Mouse (Mus musculus) adrenal gland, postnatal 25 days (tissue): Measurements from ENCODE around the gene Pcyt1a. TPM values are rescaled to one million over a fixed set of nuclear protein-coding genes. Genes with fewer than 3 reads are reported as not detected.
"Not testable (repeated sequence)": the region's sequence is repeated elsewhere in the genome, so short reads cannot be mapped to it uniquely, and the experiment has no call there.

Experiments used
- DNase-seq: peaks from one replicate; pipeline ENCODE4 v3.0.0; 2021; ENCODE audit warnings: mixed read lengths
- total RNA-seq: library from RNA; stranded (reverse); gene quantifications from 2 replicates; pipeline ENCODE4 v1.2.3, GENCODE M21; 2021

Pcyt1a gene
- total RNA-seq, 1 experiment from 2014 or later, result 100 TPM

DNA sequence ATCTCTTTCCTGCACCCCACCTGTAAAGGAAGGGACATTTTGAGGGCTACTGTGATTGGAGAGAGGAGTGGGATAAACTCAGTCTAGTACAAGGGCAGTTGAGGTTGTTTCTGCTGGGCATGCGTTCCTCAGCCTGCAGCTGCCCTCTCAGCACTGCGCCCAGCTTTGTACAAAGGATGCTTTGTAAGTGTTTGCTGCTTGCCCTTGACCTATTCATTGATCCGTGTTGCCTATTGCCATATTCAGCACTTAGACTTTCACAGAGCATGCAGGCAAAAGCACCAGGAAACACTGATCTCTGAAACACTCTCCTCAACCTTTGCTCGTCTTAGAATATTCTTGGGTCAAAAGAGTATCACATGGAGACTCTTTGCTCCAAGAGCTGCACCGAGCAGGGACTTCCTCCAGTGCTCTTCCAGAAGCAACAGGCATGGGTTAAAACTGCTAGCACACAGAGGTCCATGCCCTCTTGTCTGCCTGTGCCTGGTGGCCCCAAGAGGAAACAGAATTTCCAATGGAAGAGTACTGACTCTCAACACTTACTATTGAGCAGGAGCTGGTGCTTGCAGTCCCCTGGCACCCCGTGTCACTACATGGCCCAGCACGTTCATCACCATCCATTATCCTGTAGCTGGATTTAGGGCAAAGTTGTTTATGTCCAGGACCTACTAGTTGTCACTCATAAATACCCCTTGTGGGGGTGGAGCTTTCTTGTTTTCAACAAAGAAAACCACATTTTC is 41.7 kb downstream of the Pcyt1a start:
- no peak for DNase-seq

DNA sequence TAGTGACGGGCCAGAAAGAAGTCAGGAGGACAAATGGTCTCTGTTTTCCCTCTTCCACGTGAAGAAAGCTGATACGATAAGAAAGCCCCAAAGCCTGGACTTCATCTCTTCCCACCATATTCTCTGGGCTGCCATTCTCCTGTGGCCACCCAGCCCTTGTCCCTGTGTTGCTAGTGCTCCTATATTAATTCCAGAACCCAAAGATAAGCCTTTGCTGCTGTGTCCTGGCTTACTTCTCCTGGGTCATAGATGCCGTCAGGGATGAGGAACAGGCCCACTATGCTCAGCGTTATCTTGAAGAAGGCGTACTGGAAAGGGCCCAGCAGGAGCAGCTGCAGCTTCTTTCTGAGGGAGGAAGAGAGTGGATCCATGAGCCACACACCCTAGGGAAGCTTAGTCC is 46.6 kb downstream of the Pcyt1a start:
- no peak for DNase-seq

DNA sequence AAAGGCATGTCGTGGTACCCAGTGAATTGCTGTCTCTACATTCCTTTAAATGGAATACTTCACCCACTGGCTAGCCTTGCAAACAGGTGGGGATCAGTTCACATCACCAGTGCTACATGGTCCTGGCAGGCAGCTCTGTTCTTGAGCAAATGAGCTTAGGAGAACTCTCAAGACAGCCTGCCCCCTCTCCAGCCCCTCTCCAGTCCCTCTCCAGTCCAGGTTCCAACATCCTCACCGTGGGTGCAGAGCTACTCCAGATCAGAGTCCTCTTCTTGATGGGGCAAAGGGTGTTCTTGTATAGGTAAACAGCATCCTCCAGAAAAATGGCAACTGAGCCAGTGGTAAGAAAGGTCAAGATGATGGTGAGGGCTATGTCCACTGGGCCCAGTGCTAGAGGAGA is 48.7 kb downstream of the Pcyt1a start:
- DNase-seq, result no peak

DNA sequence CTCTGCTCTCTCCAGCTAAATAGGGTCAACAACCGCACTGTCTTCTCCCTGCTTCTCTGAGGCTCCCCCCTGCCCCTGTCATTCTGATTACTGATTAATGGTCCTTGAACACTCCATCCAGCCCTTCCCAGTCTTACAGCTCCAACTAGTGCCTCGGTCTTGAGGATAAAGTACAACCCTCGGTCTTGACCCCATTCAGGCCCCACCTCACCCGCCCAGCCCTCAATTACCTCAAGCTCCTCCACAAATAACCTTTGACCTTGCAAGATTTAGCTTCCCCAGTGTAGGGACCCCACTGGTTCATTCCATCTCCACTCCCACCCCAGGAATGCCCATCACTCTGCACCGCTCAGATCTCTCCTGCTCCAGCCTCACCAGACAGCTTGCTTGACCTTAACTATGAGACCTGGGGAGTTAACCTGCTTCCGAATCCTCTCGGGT is 53.7 kb downstream of the Pcyt1a start:
- DNase-seq, result no peak

DNA sequence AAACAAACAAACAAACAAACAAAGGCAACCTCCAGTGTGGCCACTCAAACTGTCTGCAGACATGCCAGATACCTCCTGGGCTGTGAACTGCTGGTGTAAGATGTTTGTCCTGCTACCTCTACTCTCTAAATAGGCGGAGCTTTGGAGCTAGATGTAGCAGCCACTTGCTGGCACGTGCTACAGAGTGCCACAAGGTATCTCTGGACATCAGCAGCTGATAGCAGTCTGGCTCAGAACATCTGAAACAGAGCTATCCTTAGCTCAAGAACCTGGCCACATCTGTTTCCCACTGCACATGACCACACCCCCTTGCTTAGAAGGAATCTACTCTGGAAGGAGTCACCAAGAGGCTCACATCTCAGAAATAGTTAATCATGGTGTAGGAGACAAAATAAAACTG is 54.5 kb downstream of the Pcyt1a start:
- DNase-seq, result no peak

DNA sequence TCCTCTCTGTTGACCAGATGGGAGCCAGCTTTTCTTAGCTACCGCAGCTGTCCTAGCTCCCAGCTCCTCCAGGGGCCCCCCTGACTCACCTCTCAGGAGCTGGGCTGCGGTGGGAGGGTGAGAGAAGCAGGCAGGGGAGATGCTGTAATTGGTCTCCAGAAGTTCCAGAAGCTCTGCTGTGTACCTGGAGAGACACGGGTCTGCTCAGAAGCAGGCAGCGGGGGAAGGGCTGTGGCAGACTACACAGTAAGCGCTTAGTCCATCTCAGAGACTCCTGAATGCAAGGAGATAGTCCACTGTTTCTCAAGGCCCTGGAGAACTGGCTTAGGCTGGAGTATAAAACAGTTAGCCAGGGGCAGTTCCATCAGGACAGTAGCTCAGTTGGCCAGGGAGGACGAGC is 55.3 kb downstream of the Pcyt1a start:
- no peak for DNase-seq

DNA sequence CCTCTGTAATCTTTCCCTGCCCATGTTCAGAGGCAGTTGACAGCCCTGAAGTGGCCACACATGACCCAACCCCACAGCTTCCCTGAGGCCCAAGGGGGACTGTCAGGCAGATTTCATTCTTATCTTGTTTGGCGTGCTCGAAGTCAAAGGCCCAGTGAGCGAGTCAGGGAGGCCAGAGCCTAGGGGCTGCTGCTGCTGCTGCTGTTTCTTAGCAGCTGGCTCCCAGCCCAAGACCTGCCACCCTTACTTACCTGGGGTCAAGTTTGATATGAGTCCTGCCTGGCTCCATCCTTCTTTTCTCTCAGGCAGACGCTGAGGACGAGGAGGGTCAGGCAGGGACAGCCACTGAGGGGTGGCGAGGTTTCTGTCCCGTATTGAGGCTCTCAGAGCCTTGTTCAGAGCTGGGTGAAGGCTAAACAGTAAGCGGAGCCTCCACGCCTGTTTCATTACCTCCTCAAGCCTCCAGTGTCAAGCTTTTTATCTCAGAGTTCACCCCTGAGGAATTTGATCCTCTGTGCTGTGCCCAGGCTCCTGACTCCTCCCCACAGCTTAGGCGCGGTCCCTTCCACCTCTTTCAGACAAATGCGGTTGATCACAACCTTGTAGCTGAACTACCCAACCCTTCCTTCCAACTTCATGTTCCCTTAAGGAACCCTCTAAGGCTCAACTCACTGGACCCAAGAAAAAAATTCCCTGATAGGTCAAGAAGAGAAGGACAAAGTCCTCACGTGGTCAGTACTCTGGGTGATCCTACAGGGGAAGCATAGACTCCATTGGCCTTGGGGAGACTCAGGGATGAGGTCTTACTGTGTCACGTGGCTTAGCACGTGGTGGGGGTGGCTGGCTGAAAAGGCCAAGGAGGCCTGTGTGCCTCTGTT is 56.8 kb downstream of the Pcyt1a start, which contains the start of gene Slc51a:
TSS of gene Slc51a (minus strand) at position 646 of the 878 bp plus-strand sequence.
- no peak for DNase-seq

DNA sequence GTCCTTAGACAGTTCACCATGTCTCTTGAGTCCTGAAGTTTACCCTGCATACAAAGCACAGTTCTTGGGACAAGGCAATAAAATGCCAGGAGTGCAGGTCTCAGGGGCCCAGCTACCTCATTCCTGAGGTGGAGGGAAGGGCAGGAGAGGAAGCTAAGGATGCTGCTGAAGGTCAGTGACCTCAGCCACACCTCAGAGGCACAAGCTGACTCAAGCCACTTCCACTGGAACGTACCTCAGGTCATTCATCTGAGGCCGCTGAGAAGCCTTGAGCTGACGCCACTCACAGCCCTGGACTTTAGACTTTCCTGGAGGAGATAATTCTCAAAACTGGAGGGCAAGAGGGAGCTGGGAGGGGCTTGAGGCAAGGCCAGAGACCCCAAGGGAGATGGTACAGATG is 58.2 kb downstream of the Pcyt1a start:
- DNase-seq, result no peak

DNA sequence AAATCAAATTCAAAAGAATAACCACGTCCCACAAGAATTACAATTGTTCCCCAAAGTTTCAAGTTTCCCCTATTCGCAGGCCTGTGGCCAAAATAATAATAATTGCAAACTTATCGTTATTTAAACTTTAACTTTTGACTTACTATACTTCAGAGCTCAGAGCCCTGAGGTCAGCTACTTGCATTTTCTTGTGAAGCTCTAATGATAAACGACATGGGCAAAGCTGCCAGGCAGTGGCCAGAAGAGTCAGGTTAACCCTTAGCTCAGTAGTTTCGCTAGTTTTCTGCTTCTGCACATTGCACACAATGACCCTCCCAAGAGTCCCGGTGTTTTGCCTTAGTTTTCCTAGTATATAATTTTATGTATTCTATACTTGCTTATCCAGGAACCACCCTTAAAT is 63.6 kb downstream of the Pcyt1a start:
- not testable (repeated sequence) for DNase-seq

DNA sequence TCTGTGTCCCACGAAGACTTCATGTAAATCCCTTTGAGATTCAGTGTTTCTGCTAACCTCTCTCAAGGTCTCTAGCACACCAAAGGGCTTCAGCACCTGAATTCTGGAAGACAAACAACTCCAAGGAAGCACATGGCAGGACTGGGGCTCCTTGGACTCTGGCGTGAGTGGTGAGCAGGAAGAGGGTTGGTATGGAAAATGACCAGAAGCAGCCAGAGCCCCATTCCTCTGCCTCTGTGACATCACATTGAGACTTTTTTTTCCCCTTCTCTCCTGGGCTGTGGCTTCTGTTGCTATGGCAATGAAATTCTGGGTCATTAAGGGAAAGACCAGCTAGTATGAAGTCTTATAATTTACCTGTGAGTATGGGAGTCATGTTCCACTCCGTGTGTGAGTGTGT is 65.2 kb downstream of the Pcyt1a start, which contains the start of gene Zdhhc19:
TSS of gene Zdhhc19 (plus strand) at position 301 of the 400 bp plus-strand sequence.
- no peak for DNase-seq

DNA sequence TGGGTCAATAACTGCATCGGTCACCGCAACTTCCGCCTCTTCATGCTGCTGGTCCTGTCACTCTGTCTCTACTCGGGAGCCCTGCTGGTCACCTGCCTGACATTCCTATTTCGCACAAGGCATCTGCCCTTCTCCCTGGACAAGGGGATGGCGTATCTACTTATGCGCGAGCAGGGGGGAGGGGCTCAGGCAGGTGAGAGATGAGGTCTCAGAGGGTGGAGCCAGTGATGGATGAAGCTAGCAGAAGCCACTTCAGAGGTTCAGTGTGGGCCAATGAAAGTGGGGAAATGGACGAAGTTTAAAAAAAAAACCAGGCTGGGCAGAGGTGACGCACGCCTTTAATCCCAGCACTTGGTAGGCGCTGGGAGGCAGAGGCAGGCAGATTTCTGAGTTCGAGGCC is 68.3 kb downstream of the Pcyt1a start:
- no peak for DNase-seq

DNA sequence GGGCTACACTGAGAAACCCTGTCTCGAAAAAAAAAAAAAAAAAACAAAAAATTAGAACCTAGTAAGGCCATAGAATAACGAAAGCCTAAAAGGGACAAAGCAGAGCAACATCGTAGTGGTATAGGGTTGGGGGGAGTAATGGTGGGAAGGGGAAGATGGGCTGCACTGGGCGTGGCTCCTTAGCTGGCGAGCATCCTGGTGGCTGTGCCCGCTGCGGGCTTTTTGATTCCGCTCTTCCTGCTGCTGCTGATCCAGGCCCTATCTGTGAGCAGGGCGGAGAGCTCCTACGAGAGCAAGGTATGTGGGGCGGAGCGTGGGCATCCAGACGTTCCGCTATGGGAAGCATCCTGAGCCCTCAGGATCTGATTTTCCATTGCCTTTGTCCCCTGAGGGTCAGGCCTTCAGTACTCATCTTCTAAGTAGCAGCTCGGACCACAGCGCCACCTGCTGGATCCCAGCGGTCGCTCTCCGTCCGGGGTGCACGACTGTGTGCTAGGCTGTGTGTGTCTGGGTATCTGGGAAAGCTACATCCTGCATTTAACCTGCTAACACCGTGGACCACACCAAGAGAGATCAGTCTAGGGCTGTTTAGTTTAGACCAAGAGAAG is 68.8 kb downstream of the Pcyt1a start:
- DNase-seq, result peak; percentile 89

DNA sequence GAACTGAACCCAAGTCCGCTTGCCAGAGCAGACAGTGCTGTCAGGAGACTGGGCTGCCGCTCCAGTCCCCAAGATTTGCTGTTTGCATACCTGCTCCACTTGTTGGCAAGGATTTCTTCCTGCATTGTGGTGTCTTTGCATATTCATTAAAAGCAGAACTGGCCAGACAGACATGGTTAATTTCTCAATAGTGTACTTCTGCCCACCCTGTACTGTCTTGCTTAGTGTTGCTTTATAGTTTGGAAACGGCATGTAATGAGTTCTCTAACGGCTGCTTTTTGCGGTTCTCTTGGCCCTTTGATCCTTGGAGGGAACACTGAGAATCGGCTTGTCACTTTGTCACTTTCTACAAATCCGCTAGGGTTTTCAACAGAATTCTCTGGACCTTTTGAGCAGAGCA is 70.7 kb downstream of the Pcyt1a start:
- no peak for DNase-seq

DNA sequence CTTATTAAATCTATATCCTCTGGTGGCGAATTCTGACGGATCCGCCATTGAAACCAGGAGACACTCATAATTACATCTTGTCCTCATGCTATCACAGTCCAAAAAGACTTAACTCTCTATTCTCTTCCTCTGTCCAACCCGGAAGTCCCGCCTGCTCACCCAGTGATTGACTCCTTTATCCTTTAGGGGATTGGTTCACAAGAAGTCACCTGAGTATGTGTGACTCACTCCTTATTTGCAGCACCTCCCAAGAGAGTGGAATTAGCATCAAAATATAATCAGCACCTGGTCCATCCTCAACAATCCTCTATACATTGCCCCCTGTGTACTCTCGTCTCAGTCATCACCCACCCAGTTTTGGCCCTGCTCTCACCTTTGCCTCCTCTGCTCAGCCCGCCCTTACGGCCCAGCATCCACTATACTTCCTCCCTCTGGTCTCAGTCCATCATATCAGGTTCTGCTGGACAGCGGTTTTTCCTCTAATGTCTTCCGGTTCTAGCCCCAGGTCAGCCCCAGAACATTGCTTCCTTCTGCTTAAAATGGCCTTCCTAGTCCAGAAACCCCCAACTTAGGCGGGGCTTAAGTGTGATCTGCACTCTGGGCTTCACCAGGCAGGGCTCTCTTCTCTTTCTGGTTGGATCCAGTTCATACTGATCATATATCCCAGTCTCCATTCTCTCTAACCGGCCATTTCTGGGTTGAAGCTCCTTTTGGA is 72.1 kb downstream of the Pcyt1a start:
- DNase-seq, result no peak

DNA sequence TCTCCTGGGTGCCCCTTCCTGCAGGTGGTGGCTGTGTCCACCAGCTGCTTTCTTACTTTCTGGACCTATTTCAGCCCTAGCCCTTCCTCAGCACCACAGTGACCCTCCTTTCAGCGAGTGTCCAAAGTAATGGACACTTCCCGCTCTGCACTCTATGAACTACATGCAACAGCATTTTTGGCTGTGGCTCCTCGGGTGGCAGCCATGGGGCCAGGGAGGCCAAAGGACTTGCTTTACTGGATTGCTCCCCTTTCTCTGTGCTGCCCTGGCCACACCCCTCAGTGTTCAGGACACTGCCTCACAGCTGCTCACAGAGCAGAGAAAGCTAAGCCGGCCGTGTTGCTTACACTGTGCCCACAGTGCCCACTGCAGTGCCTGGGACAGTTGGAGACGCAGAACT is 72.9 kb downstream of the Pcyt1a start:
- DNase-seq, result no peak

DNA sequence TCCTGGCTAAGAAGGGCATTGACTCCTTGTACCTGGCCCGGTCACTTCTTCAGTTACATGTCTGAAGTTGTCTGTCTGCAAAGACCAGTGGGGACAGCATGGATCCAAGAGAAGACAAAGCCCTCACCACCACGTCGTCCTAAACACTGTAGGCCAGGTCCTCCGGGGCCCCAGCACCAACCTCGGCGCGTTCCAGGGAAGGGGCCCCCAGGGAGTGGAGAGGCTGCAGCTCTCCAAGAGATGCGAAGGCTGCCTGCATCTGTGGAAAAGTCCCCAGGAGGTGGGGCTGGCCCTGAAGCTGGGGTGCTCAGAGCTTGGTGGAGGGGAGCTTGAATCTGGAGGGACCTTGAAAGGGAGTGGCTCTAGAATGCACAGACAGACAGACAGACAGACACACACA is 75.6 kb downstream of the Pcyt1a start:
- DNase-seq, result no peak

DNA sequence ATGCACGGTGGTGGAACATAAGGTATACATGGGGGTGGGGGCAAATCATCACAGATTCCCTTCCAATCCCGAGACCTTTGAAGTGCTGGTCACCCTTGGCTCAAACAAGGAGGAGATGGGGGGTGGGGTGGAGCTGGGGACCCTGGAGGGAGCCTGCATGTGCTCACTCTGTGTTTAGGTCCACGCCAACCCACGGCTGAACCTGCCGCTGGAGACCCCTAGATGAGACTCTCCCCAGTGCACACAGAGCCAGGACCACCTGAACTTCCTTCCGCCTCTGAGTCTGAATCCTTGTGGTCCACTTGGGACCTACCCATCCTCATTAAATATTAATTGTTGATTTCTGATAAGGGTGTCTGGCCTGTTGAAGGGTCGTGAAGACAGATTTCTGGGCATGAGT is 76.1 kb downstream of the Pcyt1a start:
- no peak for DNase-seq

DNA sequence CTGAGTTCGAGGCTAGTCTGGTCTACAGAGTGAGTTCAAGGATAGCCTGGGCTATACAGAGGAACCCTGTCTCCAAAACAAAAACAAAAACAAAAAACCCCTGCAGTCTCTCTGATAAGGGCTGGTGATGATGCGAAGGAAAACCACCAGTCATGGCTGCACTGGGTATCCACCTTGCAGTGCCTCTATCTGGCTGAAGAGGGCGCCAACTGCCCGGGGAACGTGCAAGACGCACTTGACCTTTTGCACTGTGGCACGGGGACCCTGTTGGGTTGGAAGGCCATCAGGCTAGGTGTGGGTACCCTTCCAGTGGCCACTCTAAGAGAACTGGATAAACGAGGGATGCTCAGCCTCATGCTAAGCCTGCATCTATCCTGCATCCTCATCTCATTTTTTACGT is 76.7 kb downstream of the Pcyt1a start:
- peak; percentile 64 for DNase-seq

DNA sequence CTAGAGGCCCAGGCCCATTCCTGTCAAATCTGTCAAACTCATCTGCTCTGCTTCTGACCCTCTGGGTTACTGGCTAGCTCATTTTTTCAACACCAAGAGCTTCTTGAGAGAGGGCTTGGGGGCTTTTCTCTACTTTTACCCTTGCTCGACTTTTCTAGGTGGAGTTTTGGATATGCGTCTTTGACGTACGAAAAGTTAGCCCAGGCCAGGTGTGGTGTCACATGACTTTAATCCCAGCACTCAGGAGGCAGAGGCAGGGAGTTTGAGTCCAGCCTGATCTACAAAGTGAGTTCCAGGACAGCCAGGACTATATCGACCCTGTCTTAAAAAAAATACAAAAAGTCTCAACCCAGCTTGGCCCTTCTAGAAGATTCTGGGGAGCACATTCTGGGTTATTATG is 77.3 kb downstream of the Pcyt1a start:
- DNase-seq, result no peak

DNA sequence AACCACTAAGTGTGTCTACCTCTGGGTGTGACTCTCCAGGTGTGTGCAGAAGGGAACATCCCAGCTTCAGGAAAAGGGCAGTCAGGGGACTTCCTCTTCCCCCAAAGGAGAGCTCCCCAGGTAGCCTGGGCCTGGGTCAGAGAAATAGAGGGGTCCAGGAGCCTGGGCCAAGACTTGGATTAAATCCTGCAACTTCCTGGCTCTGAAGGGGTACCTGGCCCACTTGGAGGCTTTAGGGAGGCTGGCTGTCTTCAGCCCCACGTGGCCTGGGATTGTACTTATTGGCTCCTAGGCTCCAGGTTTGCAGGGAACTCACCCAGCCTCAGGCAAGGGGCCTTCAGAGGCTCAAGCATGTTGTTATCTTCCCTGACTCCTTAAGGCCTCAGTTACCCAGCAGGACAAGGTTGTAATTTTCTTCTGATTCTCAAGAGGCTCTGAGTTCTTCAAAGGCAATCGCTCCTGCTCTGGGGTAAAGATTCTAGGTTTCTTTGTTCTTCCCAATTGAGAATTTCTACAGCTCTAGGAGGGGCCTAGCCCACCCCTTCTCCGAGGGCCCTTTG is 77.9 kb downstream of the Pcyt1a start:
- no peak for DNase-seq

DNA sequence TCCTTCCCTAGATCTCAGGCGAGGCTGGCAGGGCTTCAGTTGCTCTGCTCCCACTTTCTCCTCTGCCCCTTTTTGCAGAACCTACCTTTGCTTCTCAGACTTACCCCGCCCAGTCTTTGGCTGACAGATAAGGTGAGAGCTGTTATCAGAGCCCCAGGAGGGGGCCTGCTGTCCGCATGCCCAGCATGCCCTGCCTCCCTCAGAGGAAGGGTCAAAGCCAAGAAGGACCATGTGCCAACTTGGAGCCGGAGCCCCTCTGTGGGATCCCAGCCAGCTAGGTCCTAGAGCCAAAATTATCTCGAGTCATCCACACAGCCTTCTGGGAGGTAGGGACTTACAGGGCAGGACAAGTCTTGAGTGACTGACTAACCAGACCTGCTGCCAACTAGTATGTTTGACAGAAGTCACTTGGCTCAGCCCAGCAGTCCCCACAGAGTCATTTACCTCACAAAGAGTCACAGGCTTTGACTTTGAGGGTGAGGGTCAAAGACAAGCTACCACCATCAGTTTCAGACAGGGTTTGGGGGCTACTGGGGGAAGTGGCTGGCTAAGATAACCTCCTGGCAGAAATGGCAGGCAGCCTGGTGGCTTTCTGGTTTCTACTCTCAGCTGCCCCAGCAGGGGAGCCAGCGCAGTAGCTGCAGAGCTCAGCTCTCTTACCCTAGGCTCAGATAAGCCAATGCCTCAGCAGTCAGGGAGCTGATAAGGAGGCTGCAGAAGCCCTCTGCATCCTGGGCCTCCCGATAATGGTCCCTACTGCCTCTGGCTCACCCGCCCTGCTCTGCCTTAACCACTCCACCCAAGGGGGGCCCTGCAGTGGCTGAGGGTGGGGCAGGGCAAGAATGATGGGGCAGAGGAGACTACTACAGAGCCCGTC is 78.6 kb downstream of the Pcyt1a start:
- peak; percentile 29 for DNase-seq
